Mouse (Mus musculus) megakaryocyte progenitor cell, adult 5-6 weeks (primary cell): ENCODE measurements around the gene Ncoa5. TPM values are rescaled to one million over a fixed set of nuclear protein-coding genes. Genes with fewer than 3 reads are reported as not detected.

Experiments
- ATAC-seq: replicated peaks from 2 replicates; pipeline ENCODE4 v1.8.0; 2016; ENCODE audit warnings: mild to moderate bottlenecking, moderate TSS enrichment, inconsistent platforms; ENCODE audit not compliant: poor library complexity
- total RNA-seq, 2 experiments: library from RNA; stranded (forward) in 1 of 2; stranded (reverse) in 1 of 2; fragments of 157-497, 149-512 nt in 1 of 2; fragments of 200-1000 nt in 1 of 2; gene quantifications; 2 replicates each; pipeline versions ENCODE4 v1.2.3 to v1.2.4; 2015 to 2017

The Ncoa5 gene
- total RNA-seq (2015) (17.0 and 19.8 TPM in 2 replicates), total RNA-seq (2017) (31.2 and 40.9 TPM in 2 replicates)

DNA sequence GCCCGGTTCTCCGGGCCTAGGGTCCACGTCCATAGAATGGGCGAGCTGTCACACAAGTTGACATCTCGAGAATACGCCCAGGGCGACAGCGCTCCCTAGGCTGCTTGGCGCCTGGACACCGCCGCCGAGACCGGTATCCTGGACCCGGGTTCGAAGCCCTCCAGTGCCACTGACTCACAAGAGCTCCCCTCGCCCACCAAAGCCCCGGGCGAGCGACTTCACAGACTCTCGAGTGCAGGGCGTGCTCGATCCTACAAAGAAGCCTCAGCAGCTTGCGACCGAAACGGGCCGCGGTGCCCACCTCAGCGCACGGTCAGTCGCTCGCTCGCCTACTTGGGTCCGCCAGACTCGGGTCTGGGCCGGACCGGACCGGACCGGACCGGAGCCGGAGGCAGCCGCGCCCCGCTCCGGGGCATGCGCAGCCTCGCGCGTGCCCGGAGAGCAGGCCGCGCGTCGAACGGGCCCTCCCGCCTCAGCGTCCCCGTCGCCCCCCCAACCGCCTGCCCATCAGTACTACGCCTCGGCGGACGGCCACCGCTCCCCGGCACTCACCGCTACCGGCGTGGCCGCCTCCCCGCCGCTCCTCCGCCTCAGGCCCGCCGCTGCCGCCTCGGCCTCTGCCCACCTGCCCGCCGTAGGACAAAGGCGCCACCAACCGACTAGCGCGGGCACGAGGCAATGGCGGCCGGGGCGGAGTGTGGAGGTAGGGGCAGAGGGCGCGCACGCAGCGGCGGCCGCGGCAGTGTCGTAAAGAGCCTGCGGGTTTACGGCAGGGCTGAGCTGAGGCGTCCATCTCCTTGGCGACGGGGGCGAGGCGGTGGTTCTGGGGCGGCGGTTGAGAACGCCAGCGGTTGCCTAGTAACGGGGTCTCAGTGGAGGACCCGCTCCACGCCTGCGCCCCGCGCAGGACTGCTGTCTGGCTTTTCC is at the start of gene Ncoa5:
Ncoa5 (minus strand) TSS at position 737 of the 927 bp plus-strand sequence.
- peak; percentile 99 for ATAC-seq

DNA sequence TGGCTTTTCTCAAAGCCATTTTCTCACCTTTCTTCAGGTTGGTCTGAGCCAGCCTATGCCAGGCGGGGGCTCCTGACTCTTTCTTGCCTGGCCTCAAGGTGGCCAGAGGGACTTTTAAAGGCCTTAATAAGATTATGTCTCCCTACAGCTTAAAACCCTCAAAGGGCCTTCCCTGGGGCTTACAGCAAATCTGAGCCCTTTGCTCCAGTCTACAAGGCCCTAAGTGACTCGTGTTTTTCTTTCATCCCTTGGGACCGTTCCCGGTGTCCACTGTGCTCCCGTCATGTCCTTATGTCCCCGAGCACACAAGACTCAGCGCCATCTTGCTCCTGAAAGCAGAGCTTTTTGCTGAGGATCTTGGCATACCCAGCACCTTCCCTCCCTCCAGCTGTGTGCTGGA is 46.6 kb upstream of the Ncoa5 start:
- no peak for ATAC-seq

GRCm38 (mm10) chr2:165080657-165081056 is 46.0 kb upstream of the Ncoa5 start:
- no peak for ATAC-seq

DNA sequence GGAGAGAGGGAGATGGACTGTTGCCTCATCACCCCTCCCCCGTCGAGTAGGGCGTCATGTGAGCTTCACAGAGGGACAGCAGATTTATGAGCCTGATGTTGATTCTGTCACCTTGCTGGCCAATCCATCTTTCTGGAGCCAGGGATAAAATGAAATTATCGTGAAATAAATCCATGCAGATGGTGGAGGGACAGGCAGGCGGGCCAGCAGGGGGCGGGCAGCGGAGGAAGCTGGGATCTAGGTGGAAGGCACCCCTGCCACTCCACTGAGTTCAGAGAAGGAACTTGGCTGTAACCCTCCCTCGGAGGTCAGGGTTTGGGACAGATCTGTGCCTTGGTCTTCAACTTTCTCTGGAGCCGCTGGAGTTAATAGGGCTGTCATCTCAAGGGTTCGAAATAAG is 43.9 kb upstream of the Ncoa5 start:
- 0 out of 2 replicates have a peak, but pooled peaks have one; percentile 31 for ATAC-seq

DNA sequence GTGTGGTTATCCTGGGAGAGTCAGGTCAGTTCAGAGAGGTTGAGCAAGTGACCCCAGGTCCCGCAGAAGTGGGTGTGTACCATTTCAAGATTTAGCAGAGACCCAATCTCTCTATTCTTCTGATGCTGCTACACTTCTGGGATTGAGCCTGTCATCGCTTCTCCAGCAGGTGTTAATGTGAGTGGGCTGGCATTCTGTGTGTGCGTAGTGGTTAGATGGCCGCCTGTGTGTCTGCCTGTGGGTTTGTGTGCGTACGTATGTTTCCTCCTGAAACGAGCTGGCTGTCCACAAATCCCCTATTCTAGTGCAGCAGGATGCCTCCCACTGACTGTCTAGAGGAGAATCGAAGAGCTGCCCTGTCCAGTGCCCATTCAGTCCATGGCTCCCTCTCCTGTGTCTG is 43.4 kb upstream of the Ncoa5 start:
- no peak for ATAC-seq

GRCm38 (mm10) chr2:165077055-165077454 is 42.4 kb upstream of the Ncoa5 start:
- ATAC-seq = no peak

DNA sequence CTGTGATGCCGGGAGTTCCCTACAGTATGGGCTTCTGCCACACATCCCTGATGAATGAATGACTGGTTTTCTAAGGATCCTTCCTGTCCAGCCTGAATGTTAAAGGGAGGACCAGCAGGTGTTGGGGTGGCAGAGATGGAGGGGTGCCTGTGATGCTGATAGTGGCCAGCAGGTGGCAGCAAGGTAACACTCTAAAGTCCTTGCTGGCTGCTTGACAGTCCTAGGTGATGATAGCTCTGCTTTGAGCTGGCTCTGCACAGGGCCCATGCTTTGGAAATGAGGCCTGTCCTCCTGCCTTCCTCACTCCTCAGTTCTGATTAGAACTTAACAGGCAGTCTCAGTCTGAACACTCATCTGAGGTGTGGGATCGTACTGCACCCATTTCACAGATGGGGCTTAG is 40.3 kb upstream of the Ncoa5 start:
- ATAC-seq = peak; percentile 95

GRCm38 (mm10) chr2:165074081-165074884 is 39.6 kb upstream of the Ncoa5 start:
- no peak; the same call in 1 of the 2 replicates for ATAC-seq

DNA sequence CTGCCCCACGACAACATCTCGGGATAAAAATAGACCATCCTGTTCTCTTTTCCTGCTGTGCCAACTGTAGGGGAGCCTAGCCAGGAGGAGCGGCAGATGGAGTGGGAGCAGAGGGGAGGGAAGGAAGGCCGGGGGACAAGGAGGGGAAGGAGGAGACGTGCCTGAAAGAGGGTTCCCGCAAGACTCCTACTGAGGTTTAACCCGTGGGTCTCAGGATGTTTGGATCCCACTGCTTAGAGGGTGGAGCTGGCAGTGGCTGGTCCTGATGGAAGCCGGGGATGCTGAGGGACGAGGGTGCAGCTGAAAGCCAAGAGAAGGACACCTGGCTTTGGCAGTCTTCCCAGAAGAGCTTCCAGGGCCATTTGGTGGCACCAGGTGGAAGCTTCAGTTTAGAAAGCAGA is 38.7 kb upstream of the Ncoa5 start:
- ATAC-seq = no peak

DNA sequence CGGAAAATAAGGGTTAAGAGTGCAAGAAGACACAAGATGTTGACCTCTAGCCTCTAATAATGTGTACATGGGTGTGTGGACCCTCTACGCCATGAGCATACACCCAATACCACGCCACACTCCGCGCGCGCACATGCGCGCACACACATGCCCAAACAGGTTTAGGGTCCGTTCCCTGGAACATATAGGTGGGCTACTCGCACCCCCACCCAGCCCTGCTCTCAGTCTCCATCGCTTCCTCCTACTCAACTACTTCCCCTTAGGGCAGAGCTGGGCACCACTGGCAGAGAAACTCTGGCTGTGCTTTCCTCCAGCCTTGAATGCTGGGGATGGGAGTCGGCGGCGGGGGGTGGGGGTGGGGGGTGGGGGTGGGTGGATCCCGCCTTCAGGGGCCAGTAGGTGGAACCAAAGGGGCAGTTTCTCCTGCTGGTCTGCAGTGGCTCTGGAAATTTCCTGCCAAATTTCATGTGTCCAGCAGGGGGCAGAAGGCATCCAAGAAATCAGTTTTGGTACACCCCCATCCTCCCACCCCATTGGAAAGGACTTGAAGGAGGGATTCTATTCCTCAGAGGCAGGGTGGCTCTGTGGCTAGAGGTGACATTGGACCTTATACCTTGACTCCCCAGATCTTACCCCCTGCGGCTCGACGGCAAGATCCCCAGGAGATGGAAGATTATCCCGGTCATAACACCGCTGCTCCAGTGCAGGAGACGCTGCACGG is 35.6 kb upstream of the Ncoa5 start:
- ATAC-seq = peak; percentile 55

GRCm38 (mm10) chr2:165068806-165069205 is 34.1 kb upstream of the Ncoa5 start:
- no peak for ATAC-seq

DNA sequence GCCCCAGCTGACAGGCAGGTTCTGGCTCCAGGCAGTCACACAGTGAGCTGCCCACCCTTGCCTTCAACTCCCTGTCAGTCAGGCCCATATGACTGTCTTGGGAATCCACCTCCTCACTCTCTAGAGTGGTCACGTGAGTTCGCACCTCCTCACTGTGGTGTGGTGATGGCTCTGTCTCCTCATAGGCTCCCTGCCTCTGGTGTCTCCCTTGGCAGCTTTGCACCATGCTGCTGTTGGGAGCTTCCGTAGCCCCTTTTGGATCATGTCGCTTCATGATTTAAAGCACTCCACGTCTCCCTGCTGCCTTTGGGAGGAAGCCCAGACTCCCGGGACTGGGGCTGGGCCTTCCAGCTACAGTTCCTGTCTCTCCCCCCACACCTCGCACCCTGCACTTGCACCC is 29.8 kb upstream of the Ncoa5 start:
- no peak for ATAC-seq

- 0 out of 2 replicates have a peak, but pooled peaks have one; percentile 14 for ATAC-seq
Observed at GRCm38 (mm10) chr2:165061638-165062433, 27.2 kb upstream of the Ncoa5 start.

DNA sequence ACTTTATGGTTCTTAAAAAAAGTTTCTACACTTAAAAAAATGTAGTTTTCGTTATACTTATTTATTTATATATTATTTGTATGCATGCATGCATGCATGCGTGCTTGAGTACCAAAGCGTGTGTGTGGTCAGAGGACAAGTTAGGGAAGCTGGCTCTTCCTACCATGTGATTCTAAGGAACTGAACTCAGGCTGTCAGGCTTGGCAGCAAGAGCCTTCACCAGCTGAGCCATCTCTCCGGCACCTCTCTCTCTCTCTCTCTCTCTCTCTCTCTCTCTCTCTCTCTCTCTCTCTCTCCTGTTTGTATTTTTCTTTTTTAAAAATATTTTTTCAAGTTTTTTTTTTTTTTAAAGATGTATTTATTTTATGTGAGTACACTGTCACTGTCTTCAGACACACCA is 25.3 kb upstream of the Ncoa5 start:
- ATAC-seq = no peak

GRCm38 (mm10) chr2:165056377-165057085 is 21.9 kb upstream of the Ncoa5 start:
- no peak for ATAC-seq

- no peak for ATAC-seq
Observed at GRCm38 (mm10) chr2:165055905-165056304, 21.2 kb upstream of the Ncoa5 start.

DNA sequence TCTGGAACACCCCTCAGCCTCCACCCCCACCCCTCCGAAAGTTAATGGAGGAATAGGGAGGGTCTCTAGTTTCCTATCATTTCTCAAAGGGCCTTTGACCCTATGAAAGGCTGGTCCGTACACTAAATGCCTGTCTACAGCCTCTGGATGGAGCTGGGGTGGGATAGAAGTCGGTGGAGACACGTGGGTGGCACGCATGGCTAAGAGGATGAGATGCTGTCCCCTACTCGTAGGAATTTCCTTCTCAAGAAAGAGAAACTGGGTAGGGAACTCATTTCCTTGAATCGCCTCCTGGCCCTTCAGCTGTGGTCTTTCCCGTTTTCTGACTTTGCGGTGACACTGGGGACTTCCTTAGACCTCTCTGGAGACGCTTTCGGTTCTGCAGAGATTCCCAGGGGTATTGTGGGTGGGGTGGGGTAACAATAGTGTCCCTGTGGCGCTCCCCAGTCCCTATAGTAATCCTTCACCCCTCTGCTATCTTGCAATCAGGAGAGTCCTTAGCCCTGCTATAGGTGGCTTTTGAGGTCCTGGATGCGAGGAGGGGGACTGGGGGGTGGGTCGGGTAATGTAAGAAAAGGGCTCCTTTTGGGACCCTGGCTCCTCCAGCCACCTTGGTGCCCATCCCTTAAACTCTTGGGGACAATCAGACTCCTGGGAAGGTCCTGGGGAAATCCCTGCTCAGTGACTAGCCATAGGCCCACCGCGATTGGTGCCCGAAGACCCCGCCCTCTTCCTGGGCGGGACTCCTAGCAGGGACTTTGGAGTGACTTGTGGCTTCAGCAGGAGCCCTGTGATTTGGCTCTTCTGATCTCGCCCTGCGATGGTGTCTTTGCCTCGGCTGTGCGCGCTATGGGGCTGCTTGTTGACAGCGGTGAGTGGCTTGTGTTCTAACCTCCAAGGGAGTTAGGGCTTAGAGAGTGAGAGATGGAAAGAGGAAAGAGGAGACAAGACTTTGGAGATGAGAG is 20.5 kb upstream of the Ncoa5 start, which contains the start of gene Cd40:
Cd40 (plus strand) TSS at position 740 of the 965 bp plus-strand sequence.
- ATAC-seq = peak; percentile 61

DNA sequence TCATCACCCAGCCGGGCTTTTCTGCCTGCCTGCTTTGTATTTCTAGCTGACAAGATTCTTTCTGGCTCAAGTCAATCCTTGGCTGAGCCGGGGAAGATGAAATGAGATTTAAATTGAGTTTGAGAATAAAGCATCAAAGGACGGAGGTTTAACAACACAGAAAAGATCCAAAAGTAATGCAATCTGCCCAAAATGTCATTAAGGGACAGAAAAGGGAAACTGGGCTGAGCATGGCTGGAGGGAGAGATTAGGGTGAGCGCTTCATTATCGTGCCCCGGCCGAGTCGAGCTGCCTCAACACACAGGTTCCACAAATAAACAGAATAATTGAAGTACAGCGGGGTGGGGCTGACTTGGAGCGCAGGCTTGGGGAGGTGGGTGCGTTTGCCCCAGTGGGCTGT is 16.9 kb upstream of the Ncoa5 start:
- 0 out of 2 replicates have a peak, but pooled peaks have one; percentile 23 for ATAC-seq
